Mouse (Mus musculus): Measurements from ENCODE around the gene Map3k7. TPM values are rescaled to one million over a fixed set of nuclear protein-coding genes. Genes with fewer than 3 reads are reported as not detected.

Map3k7 gene
- 42.4 and 44.5 TPM in 2 replicates for polyA plus RNA-seq (2014; fragmentation: Nextera tagmentation; extraction: Ambion mirVana)

DNA sequence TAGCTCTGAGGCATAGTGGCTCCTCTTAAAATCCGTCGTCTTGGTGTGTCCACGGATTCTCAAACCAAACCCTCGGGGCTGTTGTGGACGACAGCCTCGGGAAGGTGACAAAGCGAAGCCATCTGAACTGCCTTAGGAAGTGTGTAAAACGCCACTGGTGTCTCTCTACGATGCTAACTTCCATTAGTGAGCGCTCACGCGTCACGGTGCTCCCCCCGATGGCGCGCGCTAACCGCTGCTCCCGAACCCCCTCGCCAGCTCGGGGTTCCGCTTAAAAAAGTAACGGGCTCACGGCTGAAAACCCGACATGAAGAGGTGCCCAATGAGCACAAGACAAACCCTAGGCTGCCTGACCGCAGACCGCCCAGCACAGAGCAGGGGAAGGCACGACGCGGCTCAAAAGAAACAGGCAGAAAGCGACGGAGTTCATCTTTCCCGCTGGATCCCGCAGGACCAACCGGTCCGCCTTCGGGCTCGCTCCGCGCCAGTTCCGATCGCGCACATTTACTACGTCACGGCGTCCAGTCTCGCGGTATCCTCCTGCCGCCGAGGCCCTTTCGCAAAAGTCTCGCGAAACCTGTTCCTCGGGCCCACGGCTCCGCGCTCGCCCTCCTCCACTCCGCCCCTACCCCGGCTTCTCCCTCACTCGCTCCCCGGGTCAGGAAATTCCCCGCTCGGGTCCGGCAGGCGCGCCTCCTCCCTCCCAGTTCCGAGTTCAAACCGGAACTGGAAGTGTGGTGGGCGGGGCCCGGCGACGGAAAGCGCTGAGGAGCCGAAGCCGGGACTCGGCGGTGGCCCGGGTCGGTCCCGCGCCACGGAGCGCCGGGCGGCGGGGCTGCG, at the start of gene Map3k7:
Map3k7 (plus strand) TSS at position 744 of the 840 bp plus-strand sequence.
- H3K9me3 ChIP-seq (ENCODE audit: control insufficient read depth, low read length) = no peaks in the 10 kb centered on the region
- peak within 1 kb of the TSS; percentile 54 for H3K4me2 ChIP-seq
- H3K36me3 ChIP-seq (ENCODE audit: control insufficient read depth, insufficient read depth, low read length) = no peaks in the 10 kb centered on the region
- peak within 1 kb of the TSS; percentile 93 for H3K9ac ChIP-seq (ENCODE audit: low read length)
- H3K4me3 ChIP-seq (ENCODE audit: low read depth, low read length) = peak within 1 kb of the TSS; percentile 87
- DNase-seq (ENCODE audit: low spot score, missing footprints) (peak; percentile 99), ATAC-seq (ENCODE audit: low FRiP score) (peak; percentile 94)
- H3K27me3 ChIP-seq (ENCODE audit: control insufficient read depth, insufficient read depth, low read length) = no peaks in the 10 kb centered on the region
- H3K4me1 ChIP-seq (ENCODE audit: control insufficient read depth, insufficient read depth, low read length) = peaks cover 7% of the 10 kb centered on the region
- H3K27ac ChIP-seq (ENCODE audit: low read depth, low read length) = peak within 1 kb of the TSS; percentile 98
- WGBS = under 1% methylated on average over 88 of the region's 88 CpGs

GRCm38 (mm10) chr4:31915114-31915513, 48.8 kb upstream of the Map3k7 start:
- ATAC-seq (ENCODE audit: low FRiP score) (no peak), DNase-seq (ENCODE audit: low spot score, missing footprints) (no peak)
- Histone ChIP-seq H3K4me1 (ENCODE audit: control insufficient read depth, insufficient read depth, low read length) (no peaks in the 10 kb centered on the region), H3K27ac (ENCODE audit: low read depth, low read length) (no peak overlapping the region), H3K4me2 (no peak overlapping the region), H3K36me3 (ENCODE audit: control insufficient read depth, insufficient read depth, low read length) (no peaks in the 10 kb centered on the region), H3K9me3 (ENCODE audit: control insufficient read depth, low read length) (no peaks in the 10 kb centered on the region), H3K27me3 (ENCODE audit: control insufficient read depth, insufficient read depth, low read length) (no peaks in the 10 kb centered on the region), H3K4me3 (ENCODE audit: low read depth, low read length) (no peak overlapping the region), H3K9ac (ENCODE audit: low read length) (no peak overlapping the region)
- WGBS = 79% methylated on average over 11 of the region's 11 CpGs

- no peaks in the 10 kb centered on the region for H3K36me3 ChIP-seq (ENCODE audit: control insufficient read depth, insufficient read depth, low read length)
- H3K4me1 ChIP-seq (ENCODE audit: control insufficient read depth, insufficient read depth, low read length) = no peaks in the 10 kb centered on the region
- no peak overlapping the region for H3K27ac ChIP-seq (ENCODE audit: low read depth, low read length)
- DNase-seq (ENCODE audit: low spot score, missing footprints) (no peak), ATAC-seq (ENCODE audit: low FRiP score) (no peak)
- no peak overlapping the region for H3K9ac ChIP-seq (ENCODE audit: low read length)
- no peak overlapping the region for H3K4me3 ChIP-seq (ENCODE audit: low read depth, low read length)
- H3K9me3 ChIP-seq (ENCODE audit: control insufficient read depth, low read length) = no peaks in the 10 kb centered on the region
- H3K27me3 ChIP-seq (ENCODE audit: control insufficient read depth, insufficient read depth, low read length) = peaks cover 7% of the 10 kb centered on the region
- 90% methylated on average over 5 of the region's 5 CpGs for WGBS
- H3K4me2 ChIP-seq = no peak overlapping the region
Measured at GRCm38 (mm10) chr4:31918717-31919116, 45.2 kb upstream of the Map3k7 start.

DNA sequence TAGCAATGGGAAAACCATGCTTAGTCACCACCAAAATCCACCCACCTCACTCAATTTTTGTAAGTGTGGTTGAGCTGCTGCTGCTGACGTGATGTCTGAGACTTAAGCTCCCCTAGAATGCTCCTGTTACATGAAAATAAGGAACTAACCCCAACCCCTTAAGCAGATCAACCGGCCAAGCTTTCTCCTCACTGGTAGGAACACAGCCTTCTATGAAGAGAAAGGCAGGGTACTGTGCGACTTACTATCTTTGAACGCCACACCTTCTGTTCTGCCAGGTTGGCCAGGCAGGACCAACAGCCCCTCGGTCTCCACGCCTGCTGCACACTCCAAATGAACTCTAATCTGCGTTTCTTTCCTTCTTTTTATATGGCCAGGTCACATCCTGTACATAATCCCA, 41.7 kb upstream of the Map3k7 start:
- H3K36me3 ChIP-seq (ENCODE audit: control insufficient read depth, insufficient read depth, low read length) = no peaks in the 10 kb centered on the region
- no peak for DNase-seq (ENCODE audit: low spot score, missing footprints)
- WGBS = 25% methylated on average over 7 of the region's 7 CpGs
- ATAC-seq (ENCODE audit: low FRiP score) = no peak
- H3K27ac ChIP-seq (ENCODE audit: low read depth, low read length) = no peak overlapping the region
- no peak overlapping the region for H3K9ac ChIP-seq (ENCODE audit: low read length)
- no peaks in the 10 kb centered on the region for H3K9me3 ChIP-seq (ENCODE audit: control insufficient read depth, low read length)
- H3K4me3 ChIP-seq (ENCODE audit: low read depth, low read length) = no peak overlapping the region
- peaks cover 4% of the 10 kb centered on the region; the same call in 1 of the 2 replicates for H3K4me1 ChIP-seq (ENCODE audit: control insufficient read depth, insufficient read depth, low read length)
- H3K4me2 ChIP-seq = no peak overlapping the region
- peaks cover 11% of the 10 kb centered on the region for H3K27me3 ChIP-seq (ENCODE audit: control insufficient read depth, insufficient read depth, low read length)

DNA sequence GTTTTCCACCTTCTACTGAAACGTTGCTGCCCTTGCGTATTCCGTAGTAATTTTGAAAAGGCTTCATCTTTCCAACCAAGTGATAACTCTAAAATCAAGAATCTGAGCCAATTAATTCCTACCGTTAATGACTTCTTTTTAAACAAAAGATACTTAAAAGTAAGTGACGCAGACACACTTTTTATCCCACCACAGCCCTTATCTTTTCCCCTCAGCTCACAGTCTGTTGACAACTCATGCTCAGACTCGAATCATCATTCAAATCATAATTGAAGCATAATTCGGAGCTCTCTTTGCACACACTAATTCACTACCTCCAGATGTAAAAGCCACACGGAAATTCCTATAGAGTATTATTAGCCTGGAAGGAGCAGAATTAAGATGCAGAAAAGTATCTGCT, 40.5 kb upstream of the Map3k7 start:
- H3K27ac ChIP-seq (ENCODE audit: low read depth, low read length) = no peak overlapping the region
- peak; percentile 57 for DNase-seq (ENCODE audit: low spot score, missing footprints)
- ATAC-seq (ENCODE audit: low FRiP score) = no peak
- H3K4me1 ChIP-seq (ENCODE audit: control insufficient read depth, insufficient read depth, low read length) = peaks cover 4% of the 10 kb centered on the region; the same call in 1 of the 2 replicates
- H3K4me2 ChIP-seq = no peak overlapping the region
- WGBS = 77% methylated on average over 8 of the region's 8 CpGs
- peaks cover 20% of the 10 kb centered on the region for H3K27me3 ChIP-seq (ENCODE audit: control insufficient read depth, insufficient read depth, low read length)
- H3K36me3 ChIP-seq (ENCODE audit: control insufficient read depth, insufficient read depth, low read length) = no peaks in the 10 kb centered on the region
- no peaks in the 10 kb centered on the region for H3K9me3 ChIP-seq (ENCODE audit: control insufficient read depth, low read length)
- no peak overlapping the region for H3K9ac ChIP-seq (ENCODE audit: low read length)
- H3K4me3 ChIP-seq (ENCODE audit: low read depth, low read length) = no peak overlapping the region

DNA sequence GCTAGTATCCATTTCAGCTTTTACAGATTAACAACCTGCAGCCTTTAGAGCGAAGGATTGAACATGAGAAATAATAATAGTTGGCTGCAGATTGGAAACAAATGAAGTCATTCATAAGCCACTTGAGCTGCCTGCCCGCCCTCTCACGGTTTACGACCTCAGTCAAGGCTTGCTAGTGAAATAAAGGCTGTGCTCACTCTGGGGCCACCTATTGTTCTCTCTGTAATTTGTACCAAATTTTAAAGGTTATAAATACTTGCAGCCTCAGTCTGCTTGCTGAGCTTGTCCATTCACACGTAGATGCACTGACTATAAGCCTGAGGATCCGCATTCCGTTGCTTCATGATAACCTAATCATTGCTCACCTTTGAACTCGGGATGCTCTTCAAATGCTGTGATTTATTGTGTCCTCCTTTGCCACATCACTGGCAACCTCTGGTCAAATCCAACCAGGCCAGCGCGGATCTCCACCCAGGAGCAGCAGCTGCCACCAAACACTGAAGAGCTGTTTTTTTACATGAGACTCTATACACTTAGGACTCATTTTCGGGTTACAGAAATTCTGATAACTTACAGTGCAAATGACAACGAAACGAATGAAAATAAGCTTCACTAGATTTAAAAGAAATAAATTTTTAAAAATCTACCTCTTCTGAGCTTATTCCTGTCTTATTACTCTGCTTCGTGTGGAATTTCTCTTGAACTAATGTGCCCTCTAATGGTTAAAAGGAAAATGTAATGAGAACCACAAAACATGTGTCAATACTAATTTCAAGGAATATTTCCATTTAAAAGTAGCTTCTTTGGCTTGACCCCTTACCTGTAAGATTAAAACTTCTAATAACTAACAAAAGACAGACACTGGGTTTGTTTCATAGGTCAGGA, 39.4 kb upstream of the Map3k7 start:
- peaks cover 4% of the 10 kb centered on the region; the same call in 1 of the 2 replicates for H3K4me1 ChIP-seq (ENCODE audit: control insufficient read depth, insufficient read depth, low read length)
- peaks cover 20% of the 10 kb centered on the region for H3K27me3 ChIP-seq (ENCODE audit: control insufficient read depth, insufficient read depth, low read length)
- H3K36me3 ChIP-seq (ENCODE audit: control insufficient read depth, insufficient read depth, low read length) = no peaks in the 10 kb centered on the region
- H3K9me3 ChIP-seq (ENCODE audit: control insufficient read depth, low read length) = no peaks in the 10 kb centered on the region
- no peak overlapping the region for H3K4me2 ChIP-seq
- 46% methylated on average over 14 of the region's 14 CpGs for WGBS
- DNase-seq (ENCODE audit: low spot score, missing footprints) (peak; percentile 83), ATAC-seq (ENCODE audit: low FRiP score) (0 out of 2 replicates have a peak, but pooled peaks have one; percentile 24)
- H3K27ac ChIP-seq (ENCODE audit: low read depth, low read length) = no peak overlapping the region
- H3K4me3 ChIP-seq (ENCODE audit: low read depth, low read length) = no peak overlapping the region
- no peak overlapping the region for H3K9ac ChIP-seq (ENCODE audit: low read length)

- Histone ChIP-seq H3K27ac (ENCODE audit: low read depth, low read length) (no peak overlapping the region), H3K4me3 (ENCODE audit: low read depth, low read length) (no peak overlapping the region), H3K27me3 (ENCODE audit: control insufficient read depth, insufficient read depth, low read length) (peaks cover 42% of the 10 kb centered on the region), H3K9me3 (ENCODE audit: control insufficient read depth, low read length) (no peaks in the 10 kb centered on the region), H3K36me3 (ENCODE audit: control insufficient read depth, insufficient read depth, low read length) (no peaks in the 10 kb centered on the region), H3K4me1 (ENCODE audit: control insufficient read depth, insufficient read depth, low read length) (peaks cover 8% of the 10 kb centered on the region; the same call in 1 of the 2 replicates), H3K9ac (ENCODE audit: low read length) (no peak overlapping the region), H3K4me2 (no peak overlapping the region)
- WGBS = 69% methylated on average over 3 of the region's 3 CpGs
- DNase-seq (ENCODE audit: low spot score, missing footprints) (peak; percentile 75), ATAC-seq (ENCODE audit: low FRiP score) (no peak)
Measured at GRCm38 (mm10) chr4:31933171-31933570, 30.7 kb upstream of the Map3k7 start.

GRCm38 (mm10) chr4:31935831-31936306, 28.0 kb upstream of the Map3k7 start:
- Histone ChIP-seq H3K9ac (ENCODE audit: low read length) (no peak overlapping the region), H3K4me3 (ENCODE audit: low read depth, low read length) (no peak overlapping the region), H3K27me3 (ENCODE audit: control insufficient read depth, insufficient read depth, low read length) (peaks cover 41% of the 10 kb centered on the region), H3K4me1 (ENCODE audit: control insufficient read depth, insufficient read depth, low read length) (peaks cover 8% of the 10 kb centered on the region; the same call in 1 of the 2 replicates), H3K27ac (ENCODE audit: low read depth, low read length) (no peak overlapping the region), H3K36me3 (ENCODE audit: control insufficient read depth, insufficient read depth, low read length) (no peaks in the 10 kb centered on the region), H3K9me3 (ENCODE audit: control insufficient read depth, low read length) (no peaks in the 10 kb centered on the region), H3K4me2 (no peak overlapping the region)
- no peak for DNase-seq (ENCODE audit: low spot score, missing footprints)
- WGBS = 68% methylated on average over 3 of the region's 3 CpGs
- ATAC-seq (ENCODE audit: low FRiP score) = no peak
